Mouse (Mus musculus): ENCODE measurements around the gene Ap2a1.

DNA sequence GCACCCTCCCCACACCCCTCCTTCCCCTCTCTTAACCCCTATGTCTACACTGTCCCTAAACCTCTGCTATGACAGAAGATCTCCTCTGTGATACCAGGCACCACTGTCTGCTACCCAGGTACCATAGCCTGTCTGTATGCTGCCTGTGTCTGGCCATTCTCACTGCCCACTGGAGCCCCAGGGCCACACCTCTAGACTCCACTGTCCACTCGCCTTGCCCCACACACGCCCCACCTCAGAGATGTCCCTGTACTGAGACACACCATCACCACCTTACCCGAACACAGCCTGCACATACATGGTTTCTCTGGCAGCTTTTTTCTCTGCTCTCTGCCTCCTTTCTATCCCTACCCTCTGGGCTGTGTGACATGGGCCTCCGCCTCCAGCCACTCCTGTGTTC lies 12.4 kb downstream of the Ap2a1 start:
- TF ChIP-seq CTCF (IDR thresholded peaks at IDR 0.05; ENCODE audit: control insufficient read depth, insufficient read depth, insufficient replicate concordance, low read depth, low read length) (no peak), POLR2A (IDR thresholded peaks at IDR 0.05; ENCODE audit: control insufficient read depth, low read depth, low read length) (no peak)

Data from testis, adult 2 months (tissue).